Mouse (Mus musculus) heart, postnatal 25 days (tissue): ENCODE measurements around the gene Klhdc8b. TPM values are rescaled to one million over a fixed set of nuclear protein-coding genes. Genes with fewer than 3 reads are reported as not detected.

Experiments used
- DNase-seq: peaks from one replicate; pipeline ENCODE4 v3.0.0; 2022; ENCODE audit warnings: low spot score
- intact Hi-C: fragments of 180-260 bp; cut with DNase I; formaldehyde crosslinking; loops from one replicate; pipeline ENCODE4 v1.15.1; 2025
- total RNA-seq, 2 experiments: library from RNA; stranded (reverse); gene quantifications; 2 replicates each; pipeline ENCODE4 v1.2.3; 2021

Klhdc8b gene
- total RNA-seq, 2 experiments from 2014 or later: 9.5 to 10.1 TPM

DNA sequence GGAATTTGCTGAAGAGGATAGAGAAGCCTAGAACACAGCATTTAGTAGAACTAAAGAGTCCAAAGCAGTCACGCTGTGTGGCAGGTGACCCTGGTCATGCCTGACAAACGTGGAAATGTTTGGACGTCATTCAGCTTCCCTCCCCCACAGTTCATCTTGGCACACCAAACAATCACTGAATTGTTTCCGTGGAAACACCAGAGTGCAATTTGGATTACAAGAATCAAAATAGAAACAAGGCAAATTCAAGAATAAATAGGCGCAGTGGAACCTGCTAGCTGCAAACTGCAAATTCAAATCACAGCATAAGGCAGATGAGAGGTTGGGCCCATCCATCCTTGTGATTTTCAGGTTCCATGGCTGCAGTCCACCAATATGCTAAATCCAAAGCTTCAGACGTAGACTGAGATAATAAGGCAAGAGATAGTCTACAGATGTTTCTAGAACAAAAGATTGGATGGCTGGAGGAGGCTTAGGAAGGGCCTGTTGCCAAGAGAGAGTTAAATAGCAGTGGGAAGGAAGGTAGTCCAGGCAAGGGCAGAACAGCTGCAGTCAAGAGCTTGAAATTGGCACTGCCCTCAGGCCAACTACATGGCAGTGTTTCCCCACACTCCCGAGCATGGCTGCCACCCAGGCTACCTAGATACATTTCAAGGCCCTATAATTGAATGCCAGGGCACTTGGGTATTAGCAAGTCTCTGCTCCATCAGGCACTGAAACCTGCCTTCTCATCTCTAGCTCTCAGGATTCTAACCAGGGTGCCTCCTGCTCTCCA is 60.0 kb downstream of the Klhdc8b start:
- intact Hi-C loops: no loop called here
- DNase-seq: peak; percentile 34

DNA sequence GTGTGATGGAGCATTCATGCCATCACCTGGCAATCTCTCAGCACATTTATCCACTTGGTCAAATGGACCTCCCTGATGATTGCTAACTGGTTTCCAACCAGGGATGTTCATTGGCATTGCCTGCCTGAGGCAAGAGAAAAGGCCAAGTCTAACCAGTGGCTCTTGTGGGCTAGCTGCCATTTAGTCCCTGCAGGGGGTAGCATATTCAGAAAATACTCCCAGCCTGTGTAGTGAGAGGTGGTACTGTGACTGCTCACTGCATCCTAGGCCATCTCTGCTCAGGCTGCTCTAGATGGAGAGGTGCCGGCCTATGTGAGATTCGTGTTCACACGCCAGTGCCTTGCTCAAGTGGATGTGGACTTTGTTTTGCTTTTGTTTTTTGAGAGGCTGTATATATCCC is 63.1 kb downstream of the Klhdc8b start:
- intact Hi-C loops: loop anchor here (5.0 kb wide), 1 partner anchor 54 kb away; no protein-coding TSS in a partner anchor
- DNase-seq: no peak

Other genes starting within 250 kb of the Klhdc8b start
- gene Dag1, start 197.6 kb downstream of the Klhdc8b start, total RNA-seq: 100 to 1,000 TPM; 328 to 348 TPM
- 10 to 100 TPM; 20.3 to 24.2 TPM for gene Nicn1, start 171.2 kb downstream of the Klhdc8b start, total RNA-seq
- 1 to 10 TPM; 4.9 to 6.6 TPM for gene Amt, start 164.7 kb downstream of the Klhdc8b start, total RNA-seq
- 100 to 1,000 TPM; 225 to 248 TPM for gene Rhoa, start 155.5 kb downstream of the Klhdc8b start, total RNA-seq
- gene Tcta, start 155.4 kb downstream of the Klhdc8b start, total RNA-seq: 10 to 100 TPM; 39.2 to 47.2 TPM
- gene Gpx1, start 122.7 kb downstream of the Klhdc8b start, total RNA-seq: 100 to 1,000 TPM; 108 to 130 TPM
- gene Usp4, start 113.7 kb downstream of the Klhdc8b start, total RNA-seq: 10 to 100 TPM; 71.1 to 71.4 TPM
- under 1 TPM; 0.73 to 0.78 TPM for gene 1700102P08Rik, start 68.8 kb downstream of the Klhdc8b start, total RNA-seq
- not detected for gene Ccdc36, start 33.1 kb downstream of the Klhdc8b start, total RNA-seq
- not detected for gene BC048562, start 25.1 kb downstream of the Klhdc8b start, total RNA-seq
- 10 to 100 TPM; 25.8 to 26.4 TPM for gene Ccdc71, start 1.1 kb downstream of the Klhdc8b start, total RNA-seq
- 100 to 1,000 TPM; 354 to 360 TPM for gene Lamb2, start 18.2 kb upstream of the Klhdc8b start, total RNA-seq
- 10 to 100 TPM; 78.7 to 93.7 TPM for gene Usp19, start 29.0 kb upstream of the Klhdc8b start, total RNA-seq
- 10 to 100 TPM; 74.2 to 74.3 TPM for gene Qars, start 46.1 kb upstream of the Klhdc8b start, total RNA-seq
- 10 to 100 TPM; 61.6 to 65.7 TPM for gene Qrich1, start 55.2 kb upstream of the Klhdc8b start, total RNA-seq
- gene Impdh2, start 98.7 kb upstream of the Klhdc8b start, total RNA-seq: 10 to 100 TPM; 47.5 to 47.6 TPM
- gene Ndufaf3, start 105.9 kb upstream of the Klhdc8b start, total RNA-seq: 10 to 100 TPM; 70.6 to 77.9 TPM
- 10 to 100 TPM; 21.0 to 21.3 TPM for gene Dalrd3, start 108.3 kb upstream of the Klhdc8b start, total RNA-seq
- gene Wdr6, start 117.2 kb upstream of the Klhdc8b start, total RNA-seq: 10 to 100 TPM; 14.3 to 16.1 TPM
- 10 to 100 TPM; 14.5 to 18.5 TPM for gene P4htm, start 136.1 kb upstream of the Klhdc8b start, total RNA-seq
- gene Arih2, start 187.8 kb upstream of the Klhdc8b start, total RNA-seq: 10 to 100 TPM; 41.3 to 42.2 TPM
- 100 to 1,000 TPM; 192 to 211 TPM for gene Slc25a20, start 200.5 kb upstream of the Klhdc8b start, total RNA-seq
- gene Prkar2a, start 227.7 kb upstream of the Klhdc8b start, total RNA-seq: 10 to 100 TPM; 80.3 to 81.8 TPM